Mouse (Mus musculus) R1 (cell line): ENCODE results near the gene S1pr3.
A peak's percentile ranks its signal among the peaks of the same experiment; 100 is the strongest.

ENCODE experiments used
- DNase-seq: peaks from one replicate; pipeline ENCODE4 v3.0.0-alpha.2; 2018; ENCODE audit warnings: low read depth, low spot score

Gene S1pr3

DNA sequence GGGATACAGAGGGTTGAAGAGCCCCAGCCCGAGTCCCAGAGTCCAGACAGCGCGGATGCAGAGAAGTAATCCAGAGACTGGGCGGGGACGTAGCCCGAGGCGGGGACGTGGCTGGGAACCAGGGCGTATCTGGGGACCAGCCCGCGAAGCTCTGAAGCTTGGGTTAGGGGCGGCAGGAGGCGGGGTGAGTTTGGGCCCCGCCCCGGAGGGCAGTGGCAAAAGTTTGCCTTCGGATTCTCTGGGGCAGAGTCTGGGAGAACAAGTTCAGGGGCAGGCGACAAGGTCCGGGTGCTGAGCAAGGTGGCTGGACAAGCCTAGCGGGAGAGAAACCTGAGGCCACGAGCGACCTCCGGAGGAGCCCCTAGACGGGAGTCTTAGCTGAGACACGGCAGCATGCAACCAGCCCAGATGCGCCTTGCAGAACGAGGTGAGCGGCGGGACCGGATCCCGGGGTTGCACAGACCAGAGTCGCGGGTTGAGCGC is at the start of gene S1pr3:
Gene S1pr3 (plus strand): TSS at position 121 of the 483 bp plus-strand sequence.
- peak; percentile 82 for DNase-seq

- no peak for DNase-seq
Observed at GRCm38 (mm10) chr13:51360441-51360962, 47.9 kb upstream of the S1pr3 start.

- DNase-seq = no peak
Observed at GRCm38 (mm10) chr13:51363390-51363789, 45.0 kb upstream of the S1pr3 start.

GRCm38 (mm10) chr13:51363985-51364384 is 44.5 kb upstream of the S1pr3 start:
- DNase-seq = peak; percentile 25

- no peak for DNase-seq
Observed at GRCm38 (mm10) chr13:51365191-51365590, 43.2 kb upstream of the S1pr3 start.

DNA sequence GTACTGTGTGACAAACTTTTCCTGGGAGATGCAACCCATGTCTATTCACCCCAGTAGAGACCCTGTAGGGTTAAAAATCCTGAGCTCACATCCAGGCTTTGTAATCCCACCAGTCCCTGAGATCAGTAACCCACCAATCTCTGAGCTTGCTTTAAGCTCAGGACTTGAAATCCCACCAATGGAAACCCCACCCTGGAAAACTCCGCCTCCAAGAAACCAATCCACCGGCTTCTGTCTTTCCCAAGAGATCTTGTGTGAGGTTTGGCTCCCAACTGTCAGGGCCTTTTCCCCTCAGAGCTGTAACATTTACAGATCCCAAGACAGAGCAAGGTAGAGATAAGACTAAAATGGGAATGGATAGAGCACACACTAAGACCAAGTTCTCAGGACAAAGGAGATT is 40.1 kb upstream of the S1pr3 start:
- peak; percentile 76 for DNase-seq

DNA sequence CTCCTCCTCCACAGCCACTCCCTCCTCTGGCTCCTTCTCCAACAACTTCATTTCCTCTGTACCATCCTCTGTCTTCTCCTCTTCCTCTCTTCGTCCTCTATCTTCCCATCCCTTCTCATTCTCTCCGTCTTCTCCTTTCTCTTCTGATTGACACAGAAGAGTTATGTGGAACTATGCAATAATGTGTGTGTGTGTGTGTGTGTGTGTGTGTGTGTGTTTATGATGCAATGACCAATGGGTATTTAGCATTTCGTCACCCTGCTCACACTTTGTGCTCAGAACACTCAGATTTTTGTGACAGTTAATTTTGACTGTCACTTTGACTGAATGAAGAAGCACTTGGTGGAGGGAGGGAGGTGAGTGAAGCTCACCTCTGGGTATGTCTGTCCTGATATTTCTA is 39.1 kb upstream of the S1pr3 start:
- DNase-seq = no peak

GRCm38 (mm10) chr13:51373086-51373485 is 35.4 kb upstream of the S1pr3 start:
- no peak for DNase-seq

- no peak for DNase-seq
Observed at GRCm38 (mm10) chr13:51374026-51374807, 34.2 kb upstream of the S1pr3 start.

GRCm38 (mm10) chr13:51378126-51378525 is 30.3 kb upstream of the S1pr3 start:
- peak; percentile 23 for DNase-seq

DNA sequence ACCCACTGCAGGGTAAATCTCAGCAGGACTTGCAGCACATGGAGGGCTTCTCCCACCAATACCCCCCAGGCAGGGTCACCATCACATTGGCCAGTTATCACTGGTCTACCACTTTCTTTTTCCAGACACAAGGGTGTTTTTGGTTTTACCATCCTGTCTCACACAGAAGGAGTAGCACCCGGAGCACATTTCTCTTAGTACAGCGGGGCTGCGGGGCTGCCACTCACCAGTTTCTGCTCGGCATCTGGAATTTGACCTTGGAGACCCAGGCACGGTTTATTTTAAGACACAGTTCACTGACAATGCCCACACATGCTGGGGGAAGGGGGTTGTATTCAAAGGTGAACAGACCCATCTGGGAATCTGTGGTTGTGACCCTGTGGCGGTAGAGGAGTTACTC is 28.8 kb upstream of the S1pr3 start:
- DNase-seq = peak; percentile 49

DNA sequence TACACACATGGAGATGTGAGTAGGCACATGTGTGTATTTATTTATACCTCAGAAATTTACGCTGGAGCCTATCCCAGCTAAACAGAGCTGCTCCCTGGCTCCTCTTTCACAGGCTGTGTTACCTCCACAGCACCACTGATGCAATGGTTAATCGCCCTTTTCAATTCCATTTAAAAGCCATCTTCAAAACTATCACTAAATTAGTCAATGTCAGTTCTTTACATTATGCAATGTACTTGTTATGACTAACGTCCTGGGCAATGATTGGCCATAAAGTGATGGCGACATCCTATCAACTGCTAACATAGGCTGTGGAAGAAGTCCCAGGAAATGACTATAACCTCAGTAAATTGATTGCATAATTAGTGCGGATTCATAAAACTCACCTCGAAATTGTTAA is 26.9 kb upstream of the S1pr3 start:
- no peak for DNase-seq

- no peak for DNase-seq
Observed at GRCm38 (mm10) chr13:51384899-51385298, 23.5 kb upstream of the S1pr3 start.

DNA sequence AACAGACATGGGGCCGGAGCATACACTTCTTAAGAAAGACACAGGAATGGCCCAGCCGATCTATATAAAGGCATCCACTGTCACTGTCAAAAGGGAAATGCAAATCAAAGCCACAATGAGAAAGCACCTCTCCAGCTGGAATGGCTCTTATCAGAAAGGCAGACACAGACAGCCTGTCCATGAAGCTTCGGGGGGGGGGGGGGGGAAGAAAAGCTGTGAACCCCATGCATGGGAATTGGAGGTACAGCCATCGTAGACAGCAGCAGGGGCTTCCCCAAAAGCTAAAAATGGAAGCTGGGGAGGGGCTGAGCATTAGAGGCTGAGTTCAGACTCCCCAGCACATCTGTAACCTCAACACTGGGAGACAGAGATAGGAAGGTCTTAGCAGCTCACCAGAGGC is 20.5 kb upstream of the S1pr3 start:
- DNase-seq = no peak

DNA sequence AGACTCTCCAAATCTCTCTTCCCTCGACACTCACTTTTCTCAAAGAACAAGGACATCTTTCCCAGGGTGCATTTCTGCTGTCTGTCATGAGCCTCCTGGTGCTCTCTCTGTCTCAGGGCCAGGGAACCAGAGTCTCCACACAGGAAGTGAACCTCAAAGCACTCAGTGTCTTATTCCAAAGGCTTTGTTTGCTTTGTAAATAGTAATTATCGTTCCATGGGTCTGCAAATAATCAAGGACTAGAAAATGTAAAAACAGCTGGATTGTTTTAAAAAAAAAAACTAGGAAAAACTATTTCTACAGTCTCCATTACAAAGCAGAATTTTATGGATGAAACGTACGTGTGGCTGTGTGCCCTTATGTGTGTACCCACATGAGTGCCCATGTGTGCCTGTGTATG is 18.0 kb upstream of the S1pr3 start:
- no peak for DNase-seq

DNA sequence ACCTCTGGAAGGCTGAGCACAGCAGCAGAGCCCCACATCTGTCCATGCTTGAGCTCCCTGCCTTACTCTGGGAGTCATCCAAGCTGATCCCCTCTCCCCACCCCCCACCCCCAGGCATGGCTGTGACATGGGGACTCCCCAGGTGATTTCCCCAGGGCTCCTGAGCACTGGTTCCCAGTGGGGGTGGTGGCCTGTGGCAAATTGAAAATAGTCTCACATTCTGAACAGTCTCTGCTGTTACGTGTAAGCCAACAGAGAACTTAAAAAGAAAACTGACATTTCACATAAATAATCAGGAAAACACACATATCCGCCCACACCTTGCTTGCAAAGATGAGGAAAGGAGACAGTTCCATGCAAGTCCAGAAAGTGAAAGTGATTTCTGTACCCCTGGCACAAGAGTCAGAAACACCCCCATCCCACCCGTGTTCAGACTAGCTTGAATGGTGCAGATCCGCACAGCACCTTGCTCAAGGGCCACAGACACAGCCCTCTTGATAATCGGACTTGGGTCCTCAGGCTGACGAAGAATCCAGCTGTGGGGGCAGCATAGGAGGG is 17.0 kb upstream of the S1pr3 start:
- no peak for DNase-seq

DNA sequence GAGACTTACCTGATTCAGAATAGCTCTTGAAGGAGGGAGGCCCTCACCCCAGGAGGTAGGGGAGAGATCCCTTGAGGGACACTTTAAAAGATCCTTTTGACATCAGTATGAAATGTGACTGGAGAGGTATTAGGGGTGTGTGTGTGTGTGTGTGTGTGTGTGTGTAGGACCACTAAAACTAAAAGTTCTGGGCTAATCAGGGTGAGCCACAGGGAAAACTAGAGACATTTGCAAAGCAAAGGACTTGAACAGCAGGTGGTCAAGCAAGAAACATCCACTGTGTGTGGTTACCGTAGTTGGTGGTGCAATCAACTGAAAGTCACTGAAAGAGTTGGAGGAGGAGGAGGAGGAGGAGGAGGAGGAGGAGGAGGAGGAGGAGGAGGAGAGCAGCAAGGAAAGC is 16.2 kb upstream of the S1pr3 start:
- no peak for DNase-seq

DNA sequence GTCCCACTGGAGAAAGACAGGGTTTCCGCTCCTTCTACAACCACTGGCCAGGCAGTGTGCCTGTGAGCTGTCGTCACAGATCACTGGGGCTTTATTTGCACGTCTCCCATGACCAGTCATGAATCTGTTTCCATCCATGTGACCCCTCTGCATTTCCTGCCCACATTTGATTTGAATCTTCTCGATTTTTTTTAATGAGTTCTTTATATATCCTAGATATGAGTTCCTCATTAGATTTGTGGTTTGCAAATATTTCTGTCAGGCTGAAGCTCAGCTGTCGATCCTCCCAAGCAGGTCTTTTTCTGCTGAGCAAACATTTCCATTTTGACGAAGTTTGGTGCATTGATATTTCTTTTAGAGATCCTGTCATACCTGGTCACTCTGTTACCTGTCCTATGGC is 10.6 kb upstream of the S1pr3 start:
- no peak for DNase-seq

- DNase-seq = no peak
Observed at GRCm38 (mm10) chr13:51399562-51399961, 8.9 kb upstream of the S1pr3 start.

- peak; percentile 31 for DNase-seq
Observed at GRCm38 (mm10) chr13:51400186-51400719, 8.2 kb upstream of the S1pr3 start.

DNA sequence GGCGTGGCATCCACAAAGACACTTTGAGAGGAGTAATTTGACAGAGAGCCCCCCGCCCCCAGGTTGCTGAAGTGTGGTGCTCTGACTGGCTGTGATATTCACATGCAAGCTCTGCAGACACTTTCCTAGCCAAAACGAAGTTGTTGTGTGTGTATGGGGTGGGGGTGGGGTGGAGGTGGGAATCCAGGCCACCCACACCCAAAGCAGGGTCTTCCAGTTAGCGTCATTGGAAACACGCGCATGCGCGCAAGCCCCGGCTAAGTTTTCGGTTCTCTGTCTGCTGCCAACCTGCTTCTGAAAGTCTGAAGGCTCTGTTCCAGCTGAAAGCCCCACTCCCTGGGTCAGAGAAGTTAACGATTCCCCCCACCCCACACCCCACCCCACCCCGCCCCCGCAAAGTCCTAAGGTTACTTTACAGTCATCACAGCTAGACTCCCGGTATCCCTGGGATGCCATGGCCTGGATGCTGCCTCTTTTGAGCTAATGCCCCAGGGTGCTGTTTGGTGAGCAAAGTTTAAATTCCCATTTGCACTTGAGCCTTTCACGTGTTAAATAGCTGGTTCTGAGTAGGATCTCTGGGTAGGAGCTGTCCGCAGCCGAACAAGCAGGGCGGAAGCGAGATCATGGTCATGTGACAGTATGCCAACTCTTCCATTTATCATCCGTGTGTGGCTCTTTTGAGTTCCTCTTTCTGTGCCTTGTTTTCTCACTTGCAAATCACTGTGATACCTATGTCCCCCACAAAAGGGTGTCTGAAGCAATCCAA is 7.5 kb upstream of the S1pr3 start:
- peak; percentile 63 for DNase-seq

DNA sequence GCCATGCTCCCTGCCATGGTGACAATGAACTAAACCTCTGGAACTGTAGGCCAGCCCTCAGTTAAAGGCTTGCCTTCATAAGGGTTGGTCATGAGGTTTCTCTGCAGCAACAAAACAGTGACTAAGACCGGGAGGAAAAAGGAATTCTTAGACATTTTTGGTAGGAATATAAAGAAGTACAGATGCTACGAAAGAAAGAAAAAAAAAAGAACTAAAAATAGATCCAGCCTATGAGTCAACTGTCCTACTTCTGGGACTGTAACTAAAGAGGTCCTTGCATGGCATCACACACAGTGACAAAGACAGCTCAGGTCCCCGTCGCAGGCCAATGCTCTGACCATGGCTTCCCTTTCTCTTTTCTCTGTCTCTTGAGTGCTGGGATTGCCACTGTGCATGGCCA is 3.9 kb upstream of the S1pr3 start:
- no peak for DNase-seq
